Mouse (Mus musculus): Measurements from ENCODE around the gene Taf13.
"Not testable (repeated sequence)": the region's sequence is repeated elsewhere in the genome, so short reads cannot be mapped to it uniquely, and the experiment has no call there.

The Taf13 gene

GRCm38 (mm10) chr3:108571443-108572294, at the start of gene Taf13:
Taf13 (plus strand) TSS chr3:108571698.
- DNase-seq, result peak; percentile 97

- no peak for DNase-seq
Observed at GRCm38 (mm10) chr3:108523415-108523814, 48.1 kb upstream of the Taf13 start.

- DNase-seq, result no peak
Observed at GRCm38 (mm10) chr3:108528489-108528888, 43.0 kb upstream of the Taf13 start.

- no peak for DNase-seq
Observed at GRCm38 (mm10) chr3:108533114-108533885, 38.2 kb upstream of the Taf13 start.

GRCm38 (mm10) chr3:108533951-108534350, 37.5 kb upstream of the Taf13 start, which contains the start of gene 1700013F07Rik:
1700013F07Rik (plus strand) TSS chr3:108534150.
- DNase-seq, result no peak

- DNase-seq, result no peak
Observed at GRCm38 (mm10) chr3:108535896-108536516, 35.5 kb upstream of the Taf13 start.

- DNase-seq, result peak; percentile 50
Observed at GRCm38 (mm10) chr3:108536517-108537260, 34.8 kb upstream of the Taf13 start, which contains the start of gene 5330417C22Rik. 5330417C22Rik (minus strand) TSS chr3:108536536.

- DNase-seq, result peak; percentile 87
Observed at GRCm38 (mm10) chr3:108537303-108537702, 34.2 kb upstream of the Taf13 start.

- no peak for DNase-seq
Observed at GRCm38 (mm10) chr3:108542299-108542698, 29.2 kb upstream of the Taf13 start.

GRCm38 (mm10) chr3:108554111-108554561, 17.4 kb upstream of the Taf13 start:
- DNase-seq, result no peak

- DNase-seq, result peak; percentile 96
Observed at GRCm38 (mm10) chr3:108554587-108555312, 16.7 kb upstream of the Taf13 start.

GRCm38 (mm10) chr3:108557888-108558287, 13.6 kb upstream of the Taf13 start:
- no peak for DNase-seq

- DNase-seq, result peak; percentile 97
Observed at GRCm38 (mm10) chr3:108562133-108562730, 9.3 kb upstream of the Taf13 start, which contains the start of gene Tmem167b. Tmem167b (minus strand) TSS chr3:108562466.

GRCm38 (mm10) chr3:108562777-108563271, 8.7 kb upstream of the Taf13 start:
- DNase-seq, result no peak

- DNase-seq, result peak; percentile 85
Observed at GRCm38 (mm10) chr3:108563309-108563708, 8.2 kb upstream of the Taf13 start.

- no peak for DNase-seq
Observed at GRCm38 (mm10) chr3:108567990-108568877, 3.3 kb upstream of the Taf13 start.

- DNase-seq, result not testable (repeated sequence)
Observed at GRCm38 (mm10) chr3:108569636-108570035, 1.9 kb upstream of the Taf13 start.

GRCm38 (mm10) chr3:108570813-108571212, 685 bp upstream of the Taf13 start:
- DNase-seq, result no peak

- DNase-seq, result no peak
Observed at GRCm38 (mm10) chr3:108572309-108573010, 962 bp downstream of the Taf13 start.
